Mouse (Mus musculus): ENCODE results near the gene Prkacb.
"Not testable (repeated sequence)": the region's sequence is repeated elsewhere in the genome, so short reads cannot be mapped to it uniquely, and the experiment has no call there.

Prkacb gene

DNA sequence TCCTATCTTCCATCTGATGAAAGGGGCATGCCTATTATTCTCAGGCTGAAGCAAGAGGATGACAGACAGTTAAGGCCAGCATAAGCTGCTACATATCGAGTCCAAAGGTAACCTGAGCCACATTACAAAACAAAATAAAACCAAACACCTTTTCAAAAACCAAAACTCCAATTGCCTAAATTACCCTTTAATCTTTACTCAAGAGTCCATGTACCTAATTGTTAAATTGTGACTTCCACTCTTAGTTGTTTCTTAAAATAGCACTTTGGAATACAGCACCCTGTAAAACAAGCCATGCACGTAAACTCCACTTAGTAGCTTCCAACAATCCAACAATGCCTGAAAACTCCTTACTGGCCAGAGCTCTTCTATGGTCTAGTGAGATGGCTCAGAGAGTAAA is 34.3 kb downstream of the Prkacb start:
- no peak for DNase-seq (ENCODE audit: low spot score)

DNA sequence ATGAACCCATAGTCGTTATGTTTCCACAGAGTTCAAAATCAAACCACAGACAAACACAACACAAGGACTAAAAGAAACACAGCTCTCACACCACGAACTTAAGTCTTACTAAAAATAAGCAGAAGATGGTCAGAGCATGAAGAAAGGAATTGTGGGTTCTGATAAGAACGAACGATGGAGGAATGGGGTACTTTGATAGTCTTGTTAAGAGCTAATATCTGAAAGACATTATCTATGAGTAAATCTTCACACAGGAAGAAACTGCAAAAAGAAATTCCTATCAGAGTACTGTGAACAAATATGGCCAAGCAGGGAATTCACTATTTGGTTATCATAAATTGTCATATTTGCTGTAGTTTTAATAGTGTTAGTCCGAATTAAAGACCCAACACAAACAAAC is 36.1 kb downstream of the Prkacb start:
- no peak for DNase-seq (ENCODE audit: low spot score)

GRCm38 (mm10) chr3:146770853-146771252 is 41.9 kb downstream of the Prkacb start:
- no peak for DNase-seq (ENCODE audit: low spot score)

GRCm38 (mm10) chr3:146769940-146770659 is 42.7 kb downstream of the Prkacb start:
- DNase-seq (ENCODE audit: low spot score), result no peak

- no peak for DNase-seq (ENCODE audit: low spot score)
These were observed 43.2 kb downstream of the Prkacb start for GRCm38 (mm10) chr3:146769569-146769939.

- no peak for DNase-seq (ENCODE audit: low spot score)
These were observed 43.9 kb downstream of the Prkacb start for GRCm38 (mm10) chr3:146768921-146769320.

GRCm38 (mm10) chr3:146768360-146768759 is 44.4 kb downstream of the Prkacb start:
- no peak for DNase-seq (ENCODE audit: low spot score)

DNA sequence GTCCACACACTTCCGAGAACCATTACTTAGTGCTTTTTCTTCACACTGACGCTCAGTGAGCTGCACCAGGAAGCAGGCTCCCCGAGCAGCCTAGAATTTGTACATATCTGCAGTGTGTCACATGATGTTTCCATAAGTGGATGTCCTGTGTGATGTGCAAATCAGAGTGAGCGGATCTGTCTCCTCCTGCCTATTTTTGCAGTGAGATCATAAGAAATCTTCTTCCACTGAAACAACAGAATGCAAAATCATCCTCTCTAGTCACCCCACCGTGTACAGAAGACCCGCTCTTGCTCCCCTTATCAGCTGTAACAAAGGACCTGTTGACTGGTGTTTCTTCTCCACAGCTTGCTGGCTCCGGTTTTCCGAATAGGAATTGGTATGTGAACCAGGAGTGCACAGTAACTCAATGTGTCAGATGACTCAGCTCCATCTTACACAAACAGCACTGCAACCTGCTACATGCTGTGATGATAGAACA is 46.0 kb downstream of the Prkacb start:
- no peak for DNase-seq (ENCODE audit: low spot score)

DNA sequence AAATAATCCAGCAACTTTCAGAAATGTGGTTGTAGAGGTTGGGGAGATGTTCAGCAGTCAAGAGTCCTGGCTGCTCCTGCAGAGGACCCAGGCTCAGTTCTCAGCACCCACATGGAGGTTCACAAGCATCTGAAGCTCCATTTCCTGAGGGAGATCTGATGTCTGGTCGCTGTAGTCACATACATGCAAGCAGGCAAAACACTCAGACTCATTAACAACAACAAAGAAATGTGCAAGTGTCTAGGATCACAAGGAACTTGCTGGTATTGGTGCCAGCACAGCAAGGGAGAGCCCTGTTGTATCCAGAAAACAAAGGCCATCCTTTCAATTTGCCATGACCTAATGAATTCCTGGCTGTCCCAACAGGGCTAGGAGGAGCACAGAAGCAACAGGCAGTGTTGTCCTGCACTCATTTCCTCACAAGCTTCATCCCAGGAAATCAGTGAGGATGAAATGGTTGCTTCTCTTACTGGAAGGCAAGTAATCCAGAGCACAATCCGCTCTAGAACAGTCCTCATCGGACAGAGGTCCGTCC is 46.7 kb downstream of the Prkacb start:
- no peak for DNase-seq (ENCODE audit: low spot score)

- no peak for DNase-seq (ENCODE audit: low spot score)
These were observed 47.8 kb downstream of the Prkacb start for GRCm38 (mm10) chr3:146764871-146765529.

DNA sequence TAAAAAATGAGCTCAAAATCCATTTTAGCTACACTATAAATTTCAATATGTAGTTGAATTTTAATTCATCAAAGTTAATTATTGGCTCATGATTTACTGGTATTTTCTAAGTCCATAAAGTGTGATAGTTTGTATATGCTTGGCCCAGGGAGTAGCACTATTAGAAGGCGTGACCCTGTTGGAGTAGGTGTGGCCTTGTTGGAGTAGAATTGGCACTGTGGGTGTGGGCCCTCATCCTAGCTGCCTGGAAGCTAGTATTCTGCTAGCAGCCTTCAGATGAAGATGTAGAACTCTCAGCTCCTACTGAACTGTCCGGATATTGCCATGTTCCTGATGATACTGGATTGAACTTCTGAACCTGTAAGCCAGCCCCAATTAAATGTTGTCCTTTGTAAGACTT is 49.7 kb downstream of the Prkacb start:
- not testable (repeated sequence) for DNase-seq (ENCODE audit: low spot score)

DNA sequence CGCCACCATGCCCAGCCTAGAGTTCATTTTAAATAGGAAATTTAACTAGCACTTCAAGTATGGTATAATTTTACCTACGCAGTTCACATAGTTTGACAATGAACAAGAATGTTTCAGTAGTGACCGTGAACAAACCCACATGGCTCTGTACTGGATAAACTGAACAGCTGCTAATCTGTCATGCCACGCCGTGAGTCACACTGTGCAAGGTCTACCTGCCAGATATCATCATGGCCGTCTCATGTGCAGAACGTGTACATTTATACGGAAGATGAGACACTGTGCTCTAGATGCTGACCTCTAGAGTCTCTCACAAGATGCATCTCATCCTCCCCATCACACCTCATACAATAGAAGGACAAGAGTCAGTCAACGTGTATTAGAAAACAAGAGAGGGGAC is 51.5 kb downstream of the Prkacb start:
- DNase-seq (ENCODE audit: low spot score), result no peak

GRCm38 (mm10) chr3:146757970-146758960 is 54.5 kb downstream of the Prkacb start:
- no peak for DNase-seq (ENCODE audit: low spot score)

DNA sequence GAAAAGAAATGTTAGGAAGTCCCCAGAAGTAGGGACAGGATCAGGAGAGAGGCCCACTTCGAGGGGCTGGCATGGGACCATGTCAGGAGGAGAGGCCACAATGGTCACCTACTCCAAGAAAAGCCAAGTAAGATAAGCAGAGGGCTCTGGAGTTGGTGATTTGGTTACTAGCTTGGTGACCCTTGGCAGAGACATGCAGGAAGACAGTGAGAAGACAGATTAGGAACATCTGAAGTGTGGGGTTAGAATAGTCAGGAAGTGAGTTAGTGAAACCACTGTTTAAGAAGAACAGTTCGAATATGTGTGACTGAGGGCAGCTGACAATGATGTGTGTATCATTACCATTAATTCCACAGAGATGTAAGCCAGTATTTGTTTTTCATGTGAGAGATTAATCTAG is 58.5 kb downstream of the Prkacb start:
- no peak for DNase-seq (ENCODE audit: low spot score)

DNA sequence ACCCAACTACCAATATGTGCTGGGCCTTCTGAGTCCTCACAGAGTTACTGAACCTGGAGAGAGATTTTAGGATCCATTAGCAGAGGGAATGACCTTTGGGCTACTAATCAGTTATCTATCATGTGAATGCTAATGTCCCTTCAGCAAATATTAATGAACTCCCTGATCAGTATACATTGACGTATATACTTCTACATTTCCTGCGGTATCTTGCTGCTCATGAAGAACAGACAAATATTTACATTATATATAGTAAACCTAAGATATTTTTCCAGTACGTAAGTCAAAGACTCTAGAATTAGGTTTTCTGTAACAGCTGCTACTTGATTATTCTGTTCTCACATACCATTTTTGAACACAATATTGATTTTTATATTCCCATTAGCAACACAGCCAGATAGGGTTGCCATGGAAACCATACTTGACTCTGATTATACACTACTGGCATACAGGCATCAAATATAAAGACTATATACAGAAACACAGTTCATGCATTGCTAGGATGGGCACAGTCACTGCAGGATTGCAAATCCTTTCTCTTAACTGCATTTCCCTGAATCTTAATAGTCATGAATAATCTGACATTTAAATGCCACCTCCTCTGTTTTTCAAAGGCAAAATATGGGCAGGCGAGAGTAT is 71.1 kb downstream of the Prkacb start:
- DNase-seq (ENCODE audit: low spot score), result no peak

- no peak for DNase-seq (ENCODE audit: low spot score)
These were observed 71.6 kb downstream of the Prkacb start for GRCm38 (mm10) chr3:146741158-146741557.

GRCm38 (mm10) chr3:146736186-146736585 is 76.6 kb downstream of the Prkacb start:
- DNase-seq (ENCODE audit: low spot score), result not testable (repeated sequence)

DNA sequence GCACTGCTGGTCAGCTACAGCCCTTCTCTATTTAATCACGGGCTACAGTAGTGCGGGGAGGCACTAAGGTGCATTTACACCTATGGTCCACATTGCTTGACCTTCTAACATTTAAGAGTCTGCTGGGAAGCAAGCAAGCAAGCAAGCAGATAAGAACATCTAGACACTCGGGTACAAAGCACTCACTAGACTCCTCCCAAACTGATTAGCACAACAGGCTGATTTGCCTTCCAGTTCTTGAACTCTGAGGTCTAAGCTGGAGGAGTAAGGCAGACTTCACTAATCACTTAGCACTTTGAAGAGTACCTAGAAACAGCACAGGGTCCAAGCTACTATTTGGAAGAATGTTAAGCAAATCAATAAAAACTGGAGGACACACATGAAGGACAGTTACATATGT is 77.1 kb downstream of the Prkacb start:
- no peak for DNase-seq (ENCODE audit: low spot score)

DNA sequence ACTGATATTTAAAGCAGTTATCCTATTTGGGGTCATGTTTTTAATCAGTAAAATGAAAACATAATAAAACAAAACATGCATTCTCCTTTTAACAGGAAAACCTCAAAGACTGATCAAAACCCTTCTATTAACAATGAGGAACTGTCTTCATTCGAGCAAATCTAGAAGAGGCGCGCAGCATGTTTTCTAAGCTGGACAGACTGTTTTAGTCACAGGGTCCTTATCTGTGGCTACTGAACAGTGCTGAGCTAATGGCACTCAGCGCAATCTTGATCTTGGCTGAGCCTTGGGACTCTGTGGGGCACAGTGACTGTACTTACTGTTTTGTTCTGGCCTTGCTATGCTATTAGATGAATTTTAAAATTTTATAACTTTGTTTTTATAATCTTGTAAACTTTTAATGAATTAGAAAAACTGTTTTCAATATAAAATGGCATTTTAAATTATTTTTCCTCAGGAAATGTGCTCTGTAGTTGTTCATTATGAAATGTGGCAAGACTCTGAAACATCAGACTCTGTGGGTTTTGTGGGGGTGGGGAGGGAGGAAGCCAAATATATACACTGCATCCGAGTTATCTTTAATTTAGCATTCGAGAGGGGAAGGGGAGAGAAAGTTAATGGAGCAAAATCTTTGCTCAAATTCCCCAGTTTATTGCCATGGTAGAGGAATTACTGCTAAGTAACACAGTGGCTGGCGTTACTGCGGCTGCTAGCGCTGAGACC is 77.7 kb downstream of the Prkacb start:
- DNase-seq (ENCODE audit: low spot score), result no peak

- DNase-seq (ENCODE audit: low spot score), result no peak
These were observed 81.3 kb downstream of the Prkacb start for GRCm38 (mm10) chr3:146731499-146731898.

DNA sequence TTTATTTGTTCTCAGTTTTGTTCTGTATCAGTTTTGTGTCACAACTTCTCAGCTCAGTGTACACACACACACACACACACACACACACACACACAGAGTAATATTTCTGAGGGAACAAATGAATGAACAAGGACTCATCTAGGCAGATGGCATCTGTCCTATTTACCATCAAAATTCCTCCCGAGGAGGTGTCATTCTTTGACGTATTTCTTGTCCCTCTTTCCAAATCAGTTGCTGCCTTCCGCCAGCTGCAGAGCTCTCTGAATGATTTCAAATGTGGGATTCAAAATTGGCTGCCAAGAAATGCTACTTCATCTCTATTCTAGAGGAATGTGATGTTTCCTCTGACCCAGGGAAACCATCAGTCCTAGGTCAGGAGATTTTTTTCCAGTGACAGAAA is 89.8 kb downstream of the Prkacb start:
- DNase-seq (ENCODE audit: low spot score), result no peak

Data from yolk sac, embryonic 10.5 days (tissue).